Mouse (Mus musculus) embryonic fibroblast, embryonic 13.5 days (primary cell): ENCODE measurements around the gene Pkd1l1.

Experiments used
- CTCF ChIP-seq: IDR thresholded peaks from 2 replicates; pipeline ENCODE4 v1.5.1; 2011; ENCODE audit warnings: mild to moderate bottlenecking, control low read depth, low read length, moderate library complexity, borderline replicate concordance; ENCODE audit not compliant: insufficient read depth
- POLR2A ChIP-seq: IDR thresholded peaks from 2 replicates; pipeline ENCODE4 v1.6.1; 2011; ENCODE audit warnings: low read depth, mild to moderate bottlenecking, control low read depth, low read length, moderate library complexity

- TF ChIP-seq CTCF = no peak
- TF ChIP-seq POLR2A = no peak
Observed at GRCm38 (mm10) chr11:9020207-9020606, 47.1 kb upstream of the Pkd1l1 start.
